Mouse (Mus musculus) kidney, postnatal 25 days (tissue): ENCODE results near the gene Il31ra.

Source experiments
- DNase-seq, 2 experiments: peaks; one replicate each; pipeline ENCODE4 v3.0.0; 2021; ENCODE audit warnings: mixed read lengths in 2 of 2

Gene Il31ra

GRCm38 (mm10) chr13:112506766-112507165 is 87.4 kb downstream of the Il31ra start:
- peak; percentile 27 to 36 for DNase-seq

DNA sequence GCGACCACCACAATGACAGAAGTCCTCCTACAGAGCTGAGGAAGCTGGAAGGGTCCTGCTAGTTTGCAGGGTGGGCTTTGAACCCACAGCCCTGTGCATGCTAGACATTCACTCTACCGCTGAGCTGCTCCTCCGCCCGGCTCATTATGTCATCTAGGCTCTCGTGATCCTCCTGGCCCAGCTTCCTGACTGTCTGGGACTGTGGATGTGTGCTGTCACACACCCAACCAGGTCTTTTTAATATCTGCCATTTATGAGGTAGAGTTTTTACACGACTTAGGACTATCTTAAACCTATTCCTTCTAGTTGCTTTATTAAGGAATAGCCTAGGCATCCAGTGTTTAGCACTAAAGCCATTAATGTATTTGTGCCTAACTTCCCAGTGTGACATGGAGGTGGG is 88.7 kb downstream of the Il31ra start:
- DNase-seq: peak in 1 of 2 experiments; percentile 27

GRCm38 (mm10) chr13:112503846-112504245 is 90.3 kb downstream of the Il31ra start:
- DNase-seq: no peak

DNA sequence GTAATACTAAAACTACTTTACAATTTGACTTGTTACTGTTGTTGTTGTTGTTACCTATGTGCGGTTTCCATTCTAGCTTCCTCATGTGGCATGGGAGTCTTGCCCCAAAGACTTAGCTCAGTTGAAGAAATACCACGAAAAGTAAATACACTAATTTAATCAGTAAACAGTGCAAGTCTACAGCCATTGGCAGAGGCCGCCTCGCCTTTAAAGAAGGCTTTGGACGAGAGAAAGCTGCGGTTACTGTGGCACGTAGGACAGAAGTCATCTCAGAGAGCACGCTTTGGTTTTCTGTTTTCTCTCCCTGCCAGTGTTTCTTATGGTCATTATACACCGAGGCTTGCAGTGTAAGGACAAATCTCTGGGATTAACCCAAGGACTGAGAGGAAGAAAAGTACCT is 93.7 kb downstream of the Il31ra start:
- DNase-seq: no peak

DNA sequence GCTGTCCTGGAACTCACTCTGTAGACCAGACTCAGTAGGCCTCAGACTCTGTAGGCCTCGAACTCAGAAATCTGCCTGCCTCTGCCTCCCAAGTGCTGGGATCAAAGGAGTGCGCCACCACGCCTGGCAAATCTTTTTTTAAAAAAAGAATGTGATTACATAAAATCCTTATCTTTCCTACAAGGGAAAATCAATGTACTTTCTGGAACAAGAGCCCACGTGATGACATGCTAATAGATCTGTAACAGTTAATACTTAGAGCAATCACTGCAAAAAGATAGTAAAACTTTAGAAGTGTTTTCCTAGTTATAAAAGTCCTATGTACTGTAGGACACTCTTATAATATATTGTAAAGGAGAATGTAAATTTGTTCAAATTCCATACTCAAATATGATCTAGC is 94.1 kb downstream of the Il31ra start:
- no peak for DNase-seq

GRCm38 (mm10) chr13:112494590-112494989 is 99.6 kb downstream of the Il31ra start:
- no peak for DNase-seq

- no peak for DNase-seq
Measured at GRCm38 (mm10) chr13:112492285-112492678, 101.9 kb downstream of the Il31ra start.

GRCm38 (mm10) chr13:112491636-112492284 is 102.4 kb downstream of the Il31ra start:
- DNase-seq: peak in 1 of 2 experiments; percentile 34

DNA sequence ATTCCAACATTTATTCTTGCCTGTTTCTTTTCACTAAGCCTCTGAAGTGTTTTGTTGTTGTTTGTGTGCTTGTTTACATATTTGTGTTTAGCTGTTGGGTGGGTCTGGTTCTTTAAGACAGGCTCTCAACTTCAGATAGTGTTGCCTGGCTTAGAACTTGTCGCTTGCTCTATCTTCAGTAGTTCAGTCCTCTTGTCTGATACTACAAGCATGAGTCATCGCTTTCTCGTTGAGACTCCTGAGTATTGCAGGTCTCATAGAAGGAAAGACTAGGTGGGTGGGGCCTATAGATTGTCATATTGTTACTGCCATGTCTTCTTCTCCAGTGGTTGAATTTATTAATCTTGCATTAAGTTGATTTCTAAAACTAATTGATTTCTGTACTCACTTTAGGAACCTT is 104.1 kb downstream of the Il31ra start:
- no peak for DNase-seq

GRCm38 (mm10) chr13:112486676-112487075 is 107.5 kb downstream of the Il31ra start:
- no peak for DNase-seq

DNA sequence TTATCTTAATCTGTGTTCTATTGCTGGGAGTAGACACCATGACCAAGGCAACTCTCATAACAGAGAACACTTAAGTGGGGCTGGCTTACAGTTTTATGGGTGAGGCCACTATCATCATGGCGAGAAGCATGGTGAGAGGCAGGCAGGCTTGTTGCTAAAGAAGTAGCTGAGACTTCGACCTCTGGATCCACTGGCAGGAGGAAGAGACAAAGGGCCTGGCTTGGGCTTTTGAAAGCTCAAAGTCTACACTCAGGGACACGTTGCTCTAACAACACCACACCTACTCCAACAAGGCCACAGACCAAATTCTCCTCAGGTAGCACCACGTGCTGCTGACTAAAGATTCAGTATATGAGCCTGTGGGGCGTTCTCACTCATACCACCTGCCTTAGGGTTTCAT is 107.9 kb downstream of the Il31ra start:
- peak; percentile 31 to 68 for DNase-seq

DNA sequence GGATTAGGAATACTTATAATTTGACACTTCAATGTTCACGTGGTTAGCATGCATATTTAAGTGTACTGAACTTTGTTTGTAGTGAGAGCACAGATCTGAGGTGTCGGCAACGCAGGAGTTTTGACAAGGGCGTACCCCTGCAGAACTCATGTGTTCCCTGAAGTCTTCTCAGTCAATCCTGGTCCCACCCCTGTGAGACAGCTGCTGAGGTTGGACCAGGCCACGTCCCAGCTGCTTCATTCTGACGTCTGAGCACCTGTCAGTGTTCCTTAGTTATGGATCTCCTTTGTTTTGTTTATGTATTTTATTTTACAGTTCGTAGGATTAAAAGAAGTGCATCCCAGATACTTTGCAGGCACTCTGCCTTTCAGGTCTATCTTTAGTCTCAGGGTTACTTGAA is 111.1 kb downstream of the Il31ra start:
- DNase-seq: no peak

DNA sequence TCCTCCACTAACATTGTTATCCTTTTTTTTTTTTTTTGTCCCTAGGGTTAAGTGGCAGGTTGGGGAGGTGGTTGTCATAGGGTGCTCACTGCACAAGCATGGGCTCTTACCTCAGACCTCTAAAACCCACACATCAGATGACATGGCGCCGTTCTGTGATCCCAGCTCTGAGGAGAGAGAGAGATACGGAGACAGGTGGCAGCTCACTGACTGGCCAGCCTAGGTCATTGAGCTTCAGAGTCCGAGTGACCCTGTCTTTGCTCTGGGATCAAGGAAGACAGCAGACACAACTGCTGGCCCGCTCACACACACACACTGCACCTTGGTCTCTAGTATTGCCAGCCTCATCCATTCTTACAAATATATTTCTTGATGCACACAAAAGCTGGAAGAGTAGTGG is 111.6 kb downstream of the Il31ra start:
- no peak for DNase-seq

DNA sequence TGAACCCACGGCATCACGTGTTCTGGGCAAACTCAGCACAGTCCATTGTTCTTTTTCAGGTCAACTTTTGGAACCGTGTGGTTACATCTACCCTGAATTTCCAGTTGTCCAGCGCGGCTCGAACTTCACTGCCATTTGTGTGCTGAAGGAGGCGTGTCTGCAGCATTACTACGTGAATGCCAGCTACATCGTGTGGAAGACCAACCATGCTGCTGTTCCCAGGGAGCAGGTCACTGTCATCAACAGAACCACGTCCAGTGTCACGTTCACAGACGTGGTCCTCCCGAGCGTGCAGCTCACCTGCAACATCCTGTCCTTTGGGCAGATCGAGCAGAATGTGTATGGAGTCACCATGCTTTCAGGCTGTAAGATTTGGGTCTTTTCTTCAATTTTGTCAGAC is 114.2 kb downstream of the Il31ra start:
- no peak for DNase-seq

DNA sequence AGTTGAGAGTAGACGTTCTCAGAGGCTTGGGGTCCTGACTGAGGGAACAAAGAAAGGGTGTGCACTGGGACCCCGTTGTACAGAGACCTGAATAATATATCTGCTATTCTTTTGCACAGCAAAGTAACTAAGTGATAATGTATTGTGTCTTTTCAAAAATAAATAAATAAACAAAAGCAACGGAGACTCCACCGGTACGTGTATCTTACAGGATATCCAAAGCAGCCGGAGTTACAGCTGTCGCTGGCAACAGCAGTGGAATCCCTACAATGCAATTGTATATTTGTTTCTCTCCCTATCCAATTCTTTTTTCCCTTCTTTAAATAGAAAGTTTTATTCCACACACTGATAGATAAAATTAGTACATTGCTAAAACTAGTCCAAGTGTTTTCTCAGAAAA is 115.1 kb downstream of the Il31ra start:
- no peak for DNase-seq

- no peak for DNase-seq
Measured at GRCm38 (mm10) chr13:112473757-112474755, 120.1 kb downstream of the Il31ra start.

GRCm38 (mm10) chr13:112472401-112473023 is 121.6 kb downstream of the Il31ra start:
- DNase-seq: no peak

- DNase-seq: no peak
Measured at GRCm38 (mm10) chr13:112471201-112471600, 123.0 kb downstream of the Il31ra start.
